Mouse (Mus musculus) forebrain, embryonic 16.5 days (tissue): Measurements from ENCODE around the gene Lrp4. TPM values are rescaled to one million over a fixed set of nuclear protein-coding genes. Genes with fewer than 3 reads are reported as not detected.
"Not testable (repeated sequence)": the region's sequence is repeated elsewhere in the genome, so short reads cannot be mapped to it uniquely, and the experiment has no call there.

Source experiments
- ATAC-seq: fragments of 200-750 bp; cut with Nextera tagmentation; 2 replicates; pipeline ENCODE4 v1.8.0; 2017; ENCODE audit warnings: mild to moderate bottlenecking, moderate library complexity
- H3K27ac ChIP-seq: fragments of 300-500 bp; sonication (generic); 2 replicates; pipeline ENCODE4 v1.5.1; 2014; ENCODE audit warnings: low read length, control low read depth
- H3K27me3 ChIP-seq: fragments of 300-500 bp; sonication (generic); replicated peaks from 2 replicates; pipeline ENCODE4 v1.6.1; 2014; ENCODE audit warnings: low read length; ENCODE audit not compliant: control insufficient read depth, insufficient read depth
- H3K36me3 ChIP-seq: fragments of 300-500 bp; sonication (generic); 2 replicates; pipeline ENCODE4 v1.6.1; 2014; ENCODE audit not compliant: control insufficient read depth, insufficient read depth
- H3K4me1 ChIP-seq: fragments of 300-500 bp; sonication (generic); replicated peaks from 2 replicates; pipeline ENCODE4 v1.6.1; 2014; ENCODE audit warnings: low read length; ENCODE audit not compliant: control insufficient read depth, insufficient read depth
- H3K4me2 ChIP-seq: fragments of 300-500 bp; sonication (generic); 2 replicates; pipeline ENCODE4 v1.6.1; 2014; ENCODE audit warnings: mild to moderate bottlenecking, low read length, control low read depth
- H3K4me3 ChIP-seq: fragments of 300-500 bp; sonication (generic); replicated peaks from 2 replicates; pipeline ENCODE4 v1.5.1; 2014; ENCODE audit warnings: mild to moderate bottlenecking, low read length, control low read depth
- H3K9ac ChIP-seq: fragments of 300-500 bp; sonication (generic); replicated peaks from 2 replicates; pipeline ENCODE4 v1.6.1; 2014; ENCODE audit warnings: low read depth, low read length, control low read depth
- H3K9me3 ChIP-seq: fragments of 300-500 bp; sonication (generic); 2 replicates; pipeline ENCODE4 v1.6.1; 2016; ENCODE audit warnings: low read length; ENCODE audit not compliant: control insufficient read depth
- WGBS: fragments of 180-500 bp; shearing (Covaris S2); extraction: QIAGEN DNeasy Blood & Tissue Kit; methylation state at CpG from one replicate; pipeline ENCODE4 v1.1.7; 2014; 5-methylcytosine and 5-hydroxymethylcytosine counted together
- polyA plus RNA-seq: library from polyadenylated mRNA; unstranded; fragments of >200 nt; fragmentation: Nextera tagmentation; extraction: Ambion mirVana; gene quantifications from 2 replicates; pipeline ENCODE4 v1.2.1, GENCODE M21; 2015

Lrp4 gene
- polyA plus RNA-seq, 1 experiment from 2014 or later, result 4.5 TPM

GRCm38 (mm10) chr2:91487295-91487694 lies 30.0 kb downstream of the Lrp4 start:
- H3K4me3 ChIP-seq, H3K27ac ChIP-seq, H3K27me3 ChIP-seq, H3K36me3 ChIP-seq, ATAC-seq, H3K9me3 ChIP-seq, H3K4me2 ChIP-seq, H3K9ac ChIP-seq, H3K4me1 ChIP-seq: not testable (repeated sequence)
- WGBS, result 60% methylated on average over 3 of the region's 3 CpGs

GRCm38 (mm10) chr2:91492071-91492635 lies 34.8 kb downstream of the Lrp4 start:
- H3K27me3 ChIP-seq, result no peaks in the 10 kb centered on the region
- no peaks in the 10 kb centered on the region for H3K4me1 ChIP-seq
- H3K36me3 ChIP-seq, result no peaks in the 10 kb centered on the region; the same call in 1 of the 2 replicates
- no peak overlapping the region for H3K4me3 ChIP-seq
- ATAC-seq, result no peak
- H3K4me2 ChIP-seq, result no peak overlapping the region
- 93% methylated on average over 12 of the region's 12 CpGs for WGBS
- H3K27ac ChIP-seq, result no peak overlapping the region
- no peaks in the 10 kb centered on the region for H3K9me3 ChIP-seq
- no peak overlapping the region for H3K9ac ChIP-seq

GRCm38 (mm10) chr2:91493981-91494380 lies 36.7 kb downstream of the Lrp4 start:
- Histone ChIP-seq H3K4me3 (no peak overlapping the region), H3K4me1 (no peaks in the 10 kb centered on the region), H3K27ac (no peak overlapping the region), H3K9me3 (no peaks in the 10 kb centered on the region), H3K36me3 (no peaks in the 10 kb centered on the region; the same call in 1 of the 2 replicates), H3K27me3 (no peaks in the 10 kb centered on the region), H3K4me2 (no peak overlapping the region), H3K9ac (no peak overlapping the region)
- 97% methylated on average over 9 of the region's 9 CpGs for WGBS
- ATAC-seq, result no peak

- H3K4me1 ChIP-seq, result no peaks in the 10 kb centered on the region
- H3K9me3 ChIP-seq, result no peaks in the 10 kb centered on the region
- no peak for ATAC-seq
- no peak overlapping the region for H3K4me2 ChIP-seq
- H3K36me3 ChIP-seq, result no peaks in the 10 kb centered on the region; the same call in 1 of the 2 replicates
- WGBS, result 93% methylated on average over 8 of the region's 8 CpGs
- H3K27ac ChIP-seq, result no peak overlapping the region
- H3K27me3 ChIP-seq, result no peaks in the 10 kb centered on the region
- no peak overlapping the region for H3K4me3 ChIP-seq
- H3K9ac ChIP-seq, result no peak overlapping the region
Measured at GRCm38 (mm10) chr2:91498093-91498719, 40.9 kb downstream of the Lrp4 start.

GRCm38 (mm10) chr2:91508076-91508475 lies 50.8 kb downstream of the Lrp4 start:
- Histone ChIP-seq H3K4me2 (no peak overlapping the region), H3K27ac (no peak overlapping the region), H3K4me1 (no peaks in the 10 kb centered on the region), H3K36me3 (no peaks in the 10 kb centered on the region), H3K9ac (no peak overlapping the region), H3K27me3 (no peaks in the 10 kb centered on the region), H3K4me3 (no peak overlapping the region), H3K9me3 (no peaks in the 10 kb centered on the region)
- ATAC-seq, result no peak
- 90% methylated on average over 8 of the region's 8 CpGs for WGBS

GRCm38 (mm10) chr2:91517186-91517585 lies 59.9 kb downstream of the Lrp4 start:
- 0 out of 2 replicates have a peak, but pooled peaks cover 3% of the 10 kb centered on the region for H3K4me1 ChIP-seq

GRCm38 (mm10) chr2:91526294-91527146 lies 69.2 kb downstream of the Lrp4 start, which contains the start of gene Ckap5:
TSS of gene Ckap5 (plus strand) at chr2:91526762.
- Histone ChIP-seq H3K9me3 (no peaks in the 10 kb centered on the region), H3K9ac (peak within 1 kb of the TSS; percentile 96)
- peak; percentile 99 for ATAC-seq

More at GRCm38 (mm10) chr2:91517186-91517585, 59.9 kb downstream of the Lrp4 start:
- WGBS, result 5% methylated on average over 2 of the region's 2 CpGs
- no peak overlapping the region for H3K27ac ChIP-seq
- no peak overlapping the region for H3K9ac ChIP-seq
- H3K9me3 ChIP-seq, result no peaks in the 10 kb centered on the region
- no peaks in the 10 kb centered on the region for H3K36me3 ChIP-seq
- ATAC-seq, result no peak
- H3K4me2 ChIP-seq, result no peak overlapping the region
- no peak overlapping the region for H3K4me3 ChIP-seq
- H3K27me3 ChIP-seq, result no peaks in the 10 kb centered on the region

GRCm38 (mm10) chr2:91527147-91527486 lies 69.8 kb downstream of the Lrp4 start:
- no peaks in the 10 kb centered on the region for H3K36me3 ChIP-seq
- H3K27ac ChIP-seq, result peak overlapping the region; percentile 61
- peak overlapping the region; percentile 86 for H3K4me2 ChIP-seq
- no peaks in the 10 kb centered on the region for H3K27me3 ChIP-seq
- peaks cover 15% of the 10 kb centered on the region for H3K4me1 ChIP-seq
- H3K4me3 ChIP-seq, result peak overlapping the region; percentile 70
- WGBS, result 0% methylated on average over 15 of the region's 15 CpGs
- no peaks in the 10 kb centered on the region for H3K9me3 ChIP-seq
- peak overlapping the region; percentile 96 for H3K9ac ChIP-seq
- ATAC-seq, result peak; percentile 70

More at GRCm38 (mm10) chr2:91526294-91527146, 69.2 kb downstream of the Lrp4 start, which contains the start of gene Ckap5:
- peaks cover 15% of the 10 kb centered on the region for H3K4me1 ChIP-seq
- H3K36me3 ChIP-seq, result no peaks in the 10 kb centered on the region
- H3K4me3 ChIP-seq, result peak within 1 kb of the TSS; percentile 70
- peak within 1 kb of the TSS; percentile 61 for H3K27ac ChIP-seq
- H3K27me3 ChIP-seq, result no peaks in the 10 kb centered on the region
- WGBS, result under 1% methylated on average over 59 of the region's 64 CpGs
- peak within 1 kb of the TSS; percentile 86 for H3K4me2 ChIP-seq

- WGBS, result 3% methylated on average over 17 of the region's 17 CpGs
- no peaks in the 10 kb centered on the region for H3K27me3 ChIP-seq
- no peaks in the 10 kb centered on the region for H3K36me3 ChIP-seq
- peak overlapping the region; percentile 54 for H3K4me2 ChIP-seq
- peak overlapping the region; percentile 38 for H3K4me3 ChIP-seq
- peak; percentile 85 for ATAC-seq
- H3K9me3 ChIP-seq, result no peaks in the 10 kb centered on the region
- no peak overlapping the region for H3K27ac ChIP-seq
- peak overlapping the region; percentile 25; the same call in 1 of the 2 replicates for H3K9ac ChIP-seq
- H3K4me1 ChIP-seq, result peaks cover 9% of the 10 kb centered on the region
Measured at GRCm38 (mm10) chr2:91537588-91538205, 80.4 kb downstream of the Lrp4 start.
